Mouse (Mus musculus): ENCODE measurements around the gene Sp6. TPM values are rescaled to one million over a fixed set of nuclear protein-coding genes. Genes with fewer than 3 reads are reported as not detected.

Sp6 gene
- polyA plus RNA-seq, 1 experiment from 2014 or later = 2.2 TPM

GRCm38 (mm10) chr11:96982859-96983258 lies 30.3 kb upstream of the Sp6 start, which contains the start of gene Sp2:
Sp2 (minus strand) TSS chr11:96982959.
- no peaks in the 10 kb centered on the region for H3K9me3 ChIP-seq
- peaks cover 37% of the 10 kb centered on the region for H3K27me3 ChIP-seq
- 0 out of 2 replicates have a peak within 1 kb of the TSS, but pooled peaks have one; percentile 21 for H3K4me2 ChIP-seq (replicated peaks)
- H3K36me3 ChIP-seq = no peaks in the 10 kb centered on the region
- 77% methylated on average over 7 of the region's 7 CpGs for WGBS
- H3K27ac ChIP-seq = no peak within 1 kb of the TSS
- H3K4me1 ChIP-seq = peaks cover 12% of the 10 kb centered on the region
- H3K9ac ChIP-seq = peak within 1 kb of the TSS; percentile 22; the same call in 1 of the 2 replicates
- H3K4me3 ChIP-seq = no peak within 1 kb of the TSS
- ATAC-seq (ENCODE audit: insufficient number of reproducible peaks, insufficient read depth, low FRiP score, low TSS enrichment) = no peak

DNA sequence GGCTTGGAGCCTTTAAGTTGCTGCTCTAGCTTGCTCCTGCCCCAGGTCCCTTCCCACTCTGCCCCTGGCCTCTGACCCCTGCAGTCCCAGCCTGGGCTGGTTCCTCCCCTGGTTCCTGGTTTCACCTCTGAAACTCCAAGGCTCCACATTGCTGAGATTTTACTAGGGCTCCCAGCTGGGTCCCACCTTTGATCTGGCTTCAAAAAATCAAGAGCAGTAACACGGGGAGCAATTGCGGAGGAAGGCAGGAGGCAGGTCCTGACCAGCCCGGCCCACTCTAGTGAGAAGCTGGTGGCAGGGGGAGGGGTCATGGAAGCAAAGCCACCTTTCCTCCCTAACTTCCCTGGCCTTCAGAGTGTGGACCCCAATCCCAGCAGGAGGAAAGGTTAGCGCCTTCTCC lies 28.3 kb upstream of the Sp6 start:
- Histone ChIP-seq H3K27me3 (peaks cover 40% of the 10 kb centered on the region), H3K36me3 (no peaks in the 10 kb centered on the region), H3K4me3 (no peak overlapping the region), H3K9ac (no peak overlapping the region), H3K4me2 (replicated peaks) (no peak overlapping the region), H3K9me3 (no peaks in the 10 kb centered on the region), H3K27ac (no peak overlapping the region), H3K4me1 (peaks cover 11% of the 10 kb centered on the region; the same call in 1 of the 2 replicates)
- no peak for ATAC-seq (ENCODE audit: insufficient number of reproducible peaks, insufficient read depth, low FRiP score, low TSS enrichment)
- whole genome bisulfite sequencing = 26% methylated on average over 4 of the region's 4 CpGs

GRCm38 (mm10) chr11:96986463-96986862 lies 26.7 kb upstream of the Sp6 start:
- no peak overlapping the region for H3K9ac ChIP-seq
- ATAC-seq (ENCODE audit: insufficient number of reproducible peaks, insufficient read depth, low FRiP score, low TSS enrichment) = no peak
- 42% methylated on average over 3 of the region's 3 CpGs for WGBS

GRCm38 (mm10) chr11:96987873-96988655 lies 25.1 kb upstream of the Sp6 start:
- WGBS = 4% methylated on average over 30 of the region's 31 CpGs
- H3K27ac ChIP-seq = no peak overlapping the region
- H3K4me1 ChIP-seq = peaks cover 12% of the 10 kb centered on the region
- H3K4me3 ChIP-seq = peak overlapping the region; percentile 31
- no peak for ATAC-seq (ENCODE audit: insufficient number of reproducible peaks, insufficient read depth, low FRiP score, low TSS enrichment)
- peak overlapping the region; percentile 57 for H3K4me2 ChIP-seq (replicated peaks)
- H3K9ac ChIP-seq = no peak overlapping the region
- no peaks in the 10 kb centered on the region for H3K9me3 ChIP-seq
- H3K36me3 ChIP-seq = no peaks in the 10 kb centered on the region
- peaks cover 34% of the 10 kb centered on the region for H3K27me3 ChIP-seq

More at GRCm38 (mm10) chr11:96986463-96986862, 26.7 kb upstream of the Sp6 start:
- Histone ChIP-seq H3K4me1 (peaks cover 11% of the 10 kb centered on the region; the same call in 1 of the 2 replicates), H3K36me3 (no peaks in the 10 kb centered on the region), H3K4me3 (no peak overlapping the region), H3K27me3 (peaks cover 37% of the 10 kb centered on the region), H3K9me3 (no peaks in the 10 kb centered on the region), H3K4me2 (replicated peaks) (no peak overlapping the region), H3K27ac (no peak overlapping the region)

GRCm38 (mm10) chr11:96991501-96991900 lies 21.7 kb upstream of the Sp6 start:
- H3K36me3 ChIP-seq = no peaks in the 10 kb centered on the region
- no peaks in the 10 kb centered on the region for H3K9me3 ChIP-seq
- no peak overlapping the region for H3K9ac ChIP-seq
- H3K27ac ChIP-seq = no peak overlapping the region
- no peak overlapping the region for H3K4me2 ChIP-seq (replicated peaks)
- WGBS = 75% methylated on average over 5 of the region's 5 CpGs
- peaks cover 21% of the 10 kb centered on the region for H3K4me1 ChIP-seq
- H3K27me3 ChIP-seq = peaks cover 26% of the 10 kb centered on the region
- ATAC-seq (ENCODE audit: insufficient number of reproducible peaks, insufficient read depth, low FRiP score, low TSS enrichment) = no peak
- H3K4me3 ChIP-seq = no peak overlapping the region

GRCm38 (mm10) chr11:96992722-96993311 lies 20.4 kb upstream of the Sp6 start:
- no peak for ATAC-seq (ENCODE audit: insufficient number of reproducible peaks, insufficient read depth, low FRiP score, low TSS enrichment)
- Histone ChIP-seq H3K4me1 (peaks cover 27% of the 10 kb centered on the region), H3K9me3 (no peaks in the 10 kb centered on the region), H3K36me3 (no peaks in the 10 kb centered on the region), H3K9ac (no peak overlapping the region), H3K4me3 (no peak overlapping the region), H3K4me2 (replicated peaks) (no peak overlapping the region), H3K27me3 (peaks cover 28% of the 10 kb centered on the region), H3K27ac (peak overlapping the region; percentile 60; the same call in 1 of the 2 replicates)
- WGBS = 21% methylated on average over 8 of the region's 8 CpGs

- Histone ChIP-seq H3K4me2 (replicated peaks) (no peak overlapping the region), H3K36me3 (no peaks in the 10 kb centered on the region), H3K4me1 (peaks cover 21% of the 10 kb centered on the region), H3K27ac (no peak overlapping the region), H3K27me3 (peaks cover 41% of the 10 kb centered on the region), H3K9ac (no peak overlapping the region), H3K9me3 (no peaks in the 10 kb centered on the region), H3K4me3 (no peak overlapping the region)
- no peak for ATAC-seq (ENCODE audit: insufficient number of reproducible peaks, insufficient read depth, low FRiP score, low TSS enrichment)
- WGBS = 12% methylated on average over 5 of the region's 5 CpGs
Observed at GRCm38 (mm10) chr11:96995031-96995430, 18.2 kb upstream of the Sp6 start.

GRCm38 (mm10) chr11:96995836-96996772 lies 17.1 kb upstream of the Sp6 start:
- H3K27ac ChIP-seq = no peak overlapping the region
- H3K36me3 ChIP-seq = no peaks in the 10 kb centered on the region
- no peak overlapping the region for H3K4me2 ChIP-seq (replicated peaks)
- no peak overlapping the region for H3K4me3 ChIP-seq
- WGBS = 70% methylated on average over 15 of the region's 15 CpGs
- peaks cover 21% of the 10 kb centered on the region for H3K4me1 ChIP-seq
- peaks cover 41% of the 10 kb centered on the region for H3K27me3 ChIP-seq
- no peaks in the 10 kb centered on the region for H3K9me3 ChIP-seq
- H3K9ac ChIP-seq = no peak overlapping the region
- ATAC-seq (ENCODE audit: insufficient number of reproducible peaks, insufficient read depth, low FRiP score, low TSS enrichment) = no peak

- no peak for ATAC-seq (ENCODE audit: insufficient number of reproducible peaks, insufficient read depth, low FRiP score, low TSS enrichment)
- Histone ChIP-seq H3K36me3 (no peaks in the 10 kb centered on the region), H3K27me3 (peaks cover 41% of the 10 kb centered on the region), H3K9ac (peak overlapping the region; percentile 60), H3K4me3 (peak overlapping the region; percentile 33), H3K27ac (no peak overlapping the region), H3K4me1 (peaks cover 21% of the 10 kb centered on the region), H3K4me2 (replicated peaks) (peak overlapping the region; percentile 64), H3K9me3 (no peaks in the 10 kb centered on the region)
- WGBS = 11% methylated on average over 17 of the region's 17 CpGs
Observed at GRCm38 (mm10) chr11:96996773-96997379, 16.3 kb upstream of the Sp6 start.

- ATAC-seq (ENCODE audit: insufficient number of reproducible peaks, insufficient read depth, low FRiP score, low TSS enrichment) = no peak
- Histone ChIP-seq H3K4me1 (peaks cover 21% of the 10 kb centered on the region), H3K4me2 (replicated peaks) (peak overlapping the region; percentile 64), H3K9ac (peak overlapping the region; percentile 60), H3K27me3 (peaks cover 41% of the 10 kb centered on the region), H3K4me3 (peak overlapping the region; percentile 33), H3K36me3 (no peaks in the 10 kb centered on the region), H3K27ac (no peak overlapping the region), H3K9me3 (no peaks in the 10 kb centered on the region)
- WGBS = 5% methylated on average over 30 of the region's 30 CpGs
Observed at GRCm38 (mm10) chr11:96997380-96997956, 15.7 kb upstream of the Sp6 start.

GRCm38 (mm10) chr11:97003170-97003569 lies 10.0 kb upstream of the Sp6 start:
- 20% methylated on average over 5 of the region's 5 CpGs for WGBS
- Histone ChIP-seq H3K36me3 (no peaks in the 10 kb centered on the region), H3K9ac (no peak overlapping the region), H3K27me3 (peaks cover 18% of the 10 kb centered on the region), H3K4me3 (no peak overlapping the region), H3K4me2 (replicated peaks) (no peak overlapping the region), H3K9me3 (no peaks in the 10 kb centered on the region), H3K27ac (no peak overlapping the region), H3K4me1 (no peaks in the 10 kb centered on the region)
- ATAC-seq (ENCODE audit: insufficient number of reproducible peaks, insufficient read depth, low FRiP score, low TSS enrichment) = no peak

Data from embryonic facial prominence, embryonic 12.5 days (tissue).